In genomic region chr11:83467120-83467652, GRCm38 (mm10) we compare ENCODE assay signal across 10 mouse cellular contexts. TPM values are rescaled to one million over a fixed set of nuclear protein-coding genes. Genes with fewer than 3 reads are reported as not detected.
DNase-seq lines count a peak whose midpoint lies in the region; ATAC-seq and TF ChIP-seq lines count a peak whose summit lies in the region.
"Had no signal": no experiment of that assay in that cellular context is flagged by ENCODE, and none has a peak within 500 bp of the region (broad histone marks: within the 10 kb centered on the region; RNA-seq: fewer than 3 reads in every experiment).

No protein-coding gene starts in this region.

- TF ChIP-seq EP300 in stomach, postnatal 0 days (optimal IDR thresholded peaks at IDR 0.05) = no peak

- H3K4me2 ChIP-seq in forebrain, embryonic 11.5 days (ENCODE audit: low read depth, low read length, severe bottlenecking) = no peak overlapping the region
- H3K4me2 ChIP-seq in stomach, postnatal 0 days (replicated peaks; ENCODE audit: low read depth) = no peak overlapping the region
- H3K4me2 ChIP-seq: embryonic facial prominence, embryonic 12.5 days had no signal

- peaks cover 19% of the 10 kb centered on the region for H3K4me1 ChIP-seq in forebrain, embryonic 10.5 days
- H3K4me1 ChIP-seq in forebrain, embryonic 11.5 days (replicated peaks; ENCODE audit: control insufficient read depth, insufficient read depth, low read length) = peaks cover 3% of the 10 kb centered on the region; the same call in 1 of the 2 replicates
- 0 out of 2 replicates have a peak, but pooled peaks cover 3% of the 10 kb centered on the region for H3K4me1 ChIP-seq in stomach, postnatal 0 days (replicated peaks; ENCODE audit: control insufficient read depth, insufficient read depth)

- WGBS in forebrain, embryonic 10.5 days = 75% methylated on average over 11 of the region's 11 CpGs
- 70% methylated on average over 11 of the region's 11 CpGs for WGBS in forebrain, embryonic 11.5 days
- 39% methylated on average over 11 of the region's 11 CpGs for WGBS in stomach, postnatal 0 days

- H3K9ac ChIP-seq in forebrain, embryonic 11.5 days (ENCODE audit: low read length) = no peak overlapping the region
- H3K9ac ChIP-seq in stomach, postnatal 0 days (ENCODE audit: low read length) = no peak overlapping the region
- H3K9ac ChIP-seq: embryonic facial prominence, embryonic 12.5 days had no signal

- ATAC-seq in forebrain, embryonic 11.5 days (replicated peaks; ENCODE audit: low FRiP score) = no peak
- peak; percentile 28; the same call in 1 of the 2 replicates for ATAC-seq in stomach, postnatal 0 days (ENCODE audit: low FRiP score, low TSS enrichment)

- DNase-seq in forebrain, embryonic 10.5 days (ENCODE audit: extremely low spot score, low spot score) = peak; percentile 13
- no peak for DNase-seq in forebrain, embryonic 11.5 days (ENCODE audit: low spot score)
- peak; percentile 25 to 67 for DNase-seq in spleen, postnatal 4 days (ENCODE audit: low spot score in 2 of 2)
- no peak for DNase-seq in spleen, postnatal 14 days (ENCODE audit: low spot score in 2 of 2)
- peak; percentile 82 to 91 for DNase-seq in heart, adult 9 months (ENCODE audit: low spot score in 2 of 2)
- DNase-seq in kidney, postnatal 14 days = peak; percentile 89
- no peak for DNase-seq in stomach, postnatal 0 days (ENCODE audit: low spot score)
- DNase-seq in urinary bladder, adult 2 months (ENCODE audit: low spot score) = no peak

- H3K36me3 ChIP-seq in forebrain, embryonic 10.5 days (replicated peaks) = no peaks in the 10 kb centered on the region
- no peaks in the 10 kb centered on the region for H3K36me3 ChIP-seq in forebrain, embryonic 11.5 days (ENCODE audit: control insufficient read depth, insufficient read depth, low read length)
- H3K36me3 ChIP-seq in stomach, postnatal 0 days (ENCODE audit: control insufficient read depth, insufficient read depth, low read length) = no peaks in the 10 kb centered on the region
- H3K36me3 ChIP-seq: embryonic facial prominence, embryonic 12.5 days had no signal

- no peak for TF ChIP-seq CTCF in stomach, postnatal 0 days (IDR thresholded peaks at IDR 0.05; ENCODE audit: low read depth)

- H3K4me3 ChIP-seq in forebrain, embryonic 10.5 days = no peak overlapping the region
- no peak overlapping the region for H3K4me3 ChIP-seq in forebrain, embryonic 11.5 days (ENCODE audit: low read depth, low read length)
- no peak overlapping the region for H3K4me3 ChIP-seq in stomach, postnatal 0 days (ENCODE audit: low read depth, low read length)
- H3K4me3 ChIP-seq: embryonic facial prominence, embryonic 12.5 days had no signal

- no peak overlapping the region for H3K27ac ChIP-seq in forebrain, embryonic 10.5 days
- no peak overlapping the region for H3K27ac ChIP-seq in forebrain, embryonic 11.5 days (ENCODE audit: low read depth, low read length)
- peak overlapping the region; percentile 24; the same call in 1 of the 2 replicates for H3K27ac ChIP-seq in stomach, postnatal 0 days (replicated peaks)
- H3K27ac ChIP-seq: embryonic facial prominence, embryonic 12.5 days had no signal

- H3K9me3 ChIP-seq in forebrain, embryonic 10.5 days = no peaks in the 10 kb centered on the region
- H3K9me3 ChIP-seq in forebrain, embryonic 11.5 days (ENCODE audit: control insufficient read depth, low read length) = no peaks in the 10 kb centered on the region
- no peaks in the 10 kb centered on the region for H3K9me3 ChIP-seq in stomach, postnatal 0 days (ENCODE audit: control insufficient read depth, low read length)
- H3K9me3 ChIP-seq: embryonic facial prominence, embryonic 12.5 days had no signal

- H3K27me3 ChIP-seq in forebrain, embryonic 10.5 days (ENCODE audit: poor library complexity, severe bottlenecking) = peaks cover 73% of the 10 kb centered on the region
- peaks cover 18% of the 10 kb centered on the region for H3K27me3 ChIP-seq in forebrain, embryonic 11.5 days (ENCODE audit: control insufficient read depth, insufficient read depth, low read length)
- H3K27me3 ChIP-seq in stomach, postnatal 0 days (ENCODE audit: control insufficient read depth, insufficient read depth, low read length) = no peaks in the 10 kb centered on the region

RNA-seq across cellular contexts. Expression of gene Mmp28, which starts 4.3 kb away (rescaled TPM):
- polyA plus RNA-seq in forebrain, embryonic 10.5 days (2016; fragmentation: Nextera tagmentation; extraction: Ambion mirVana) = 0.70 and 1.1 TPM in 2 replicates
- polyA plus RNA-seq in forebrain, embryonic 11.5 days (2014; fragmentation: Nextera tagmentation; extraction: Ambion mirVana) = 1.9 and 2.1 TPM in 2 replicates
- 5.6 and 6.4 TPM in 2 replicates for polyA plus RNA-seq in stomach, postnatal 0 days (2015; fragmentation: Nextera tagmentation; extraction: Ambion mirVana)
- 12.7 and 16.8 TPM in 2 replicates for polyA plus RNA-seq in urinary bladder, adult 2 months (2012; rRNA removed)

RNA-seq across cellular contexts. Expression of gene Taf15, which starts 5.7 kb away (rescaled TPM):
- 14.2 and 14.6 TPM in 2 replicates for polyA plus RNA-seq in forebrain, embryonic 10.5 days (2016; fragmentation: Nextera tagmentation; extraction: Ambion mirVana)
- 13.8 and 14.9 TPM in 2 replicates for polyA plus RNA-seq in forebrain, embryonic 11.5 days (2014; fragmentation: Nextera tagmentation; extraction: Ambion mirVana)
- polyA plus RNA-seq in stomach, postnatal 0 days (2015; fragmentation: Nextera tagmentation; extraction: Ambion mirVana) = 2.8 and 4.0 TPM in 2 replicates
- 39.1 and 55.5 TPM in 2 replicates for polyA plus RNA-seq in urinary bladder, adult 2 months (2012; rRNA removed)

RNA-seq across cellular contexts. Expression of gene 1700020L24Rik, which starts 29.7 kb away (rescaled TPM):
- polyA plus RNA-seq in forebrain, embryonic 10.5 days (2016; fragmentation: Nextera tagmentation; extraction: Ambion mirVana) = 0.25 and 0.36 TPM in 2 replicates
- 0.29 and 0.68 TPM in 2 replicates for polyA plus RNA-seq in forebrain, embryonic 11.5 days (2014; fragmentation: Nextera tagmentation; extraction: Ambion mirVana)
- polyA plus RNA-seq in stomach, postnatal 0 days (2015; fragmentation: Nextera tagmentation; extraction: Ambion mirVana) = 0.68 and 0.98 TPM in 2 replicates
- polyA plus RNA-seq in urinary bladder, adult 2 months (2012; rRNA removed) = 0.56 and 0.61 TPM in 2 replicates

RNA-seq across cellular contexts. Expression of gene Gas2l2, which starts 37.9 kb away (rescaled TPM):
- polyA plus RNA-seq in forebrain, embryonic 10.5 days (2016; fragmentation: Nextera tagmentation; extraction: Ambion mirVana) = 0.07 TPM in 1 of 2 replicates, not detected in the other
- not detected in 2 replicates for polyA plus RNA-seq in forebrain, embryonic 11.5 days (2014; fragmentation: Nextera tagmentation; extraction: Ambion mirVana)
- polyA plus RNA-seq in stomach, postnatal 0 days (2015; fragmentation: Nextera tagmentation; extraction: Ambion mirVana) = 0.11 and 0.21 TPM in 2 replicates
- polyA plus RNA-seq in urinary bladder, adult 2 months (2012; rRNA removed) = 0.14 and 0.19 TPM in 2 replicates

RNA-seq across cellular contexts. Expression of gene Heatr9, which starts 54.8 kb away (rescaled TPM):
- not detected in 2 replicates for polyA plus RNA-seq in forebrain, embryonic 10.5 days (2016; fragmentation: Nextera tagmentation; extraction: Ambion mirVana)
- not detected in 2 replicates for polyA plus RNA-seq in forebrain, embryonic 11.5 days (2014; fragmentation: Nextera tagmentation; extraction: Ambion mirVana)
- not detected in 2 replicates for polyA plus RNA-seq in stomach, postnatal 0 days (2015; fragmentation: Nextera tagmentation; extraction: Ambion mirVana)
- polyA plus RNA-seq in urinary bladder, adult 2 months (2012; rRNA removed) = 0.03 and 0.11 TPM in 2 replicates
- polyA plus RNA-seq: embryonic facial prominence, embryonic 12.5 days; neural tube, embryonic 11.5 days had no signal

Comparison
In these comparisons a context has a peak if more than half of its experiments do, and no peak if none do; other contexts are left out.
1. DNase-seq: peak in forebrain, embryonic 10.5 days (single experiment), spleen, postnatal 4 days (2 of 2), heart, adult 9 months (2 of 2) and kidney, postnatal 14 days (single experiment); none in forebrain, embryonic 11.5 days (single experiment), spleen, postnatal 14 days (0 of 2), stomach, postnatal 0 days (single experiment) and urinary bladder, adult 2 months (single experiment).